Mouse (Mus musculus) adrenal gland, adult 2 months (tissue): ENCODE results near the gene Synj1. TPM values are rescaled to one million over a fixed set of nuclear protein-coding genes. Genes with fewer than 3 reads are reported as not detected.

Source experiments
- DNase-seq: peaks from one replicate; pipeline ENCODE4 v3.0.0; 2021
- long read RNA-seq: library from polyadenylated mRNA; stranded (forward); transcript quantifications from one replicate; pipeline ENCODE4 v2.0.0, GENCODE M21; 2021
- polyA plus RNA-seq: library from polyadenylated mRNA; depleted of rRNA; stranded (reverse); fragments of >200 nt; gene quantifications from 2 replicates; pipeline ENCODE4 v1.2.3, GENCODE M21; 2012; rRNA removed
- total RNA-seq, 2 experiments: library from RNA; stranded (reverse); gene quantifications; 2 replicates each; pipeline ENCODE4 v1.2.3; 2021

Gene Synj1
- total RNA-seq (10 to 100 TPM; 44.3 to 65.6 TPM), polyA plus RNA-seq (23.4 and 27.5 TPM in 2 replicates)
- long read RNA-seq, partial matches to known transcripts = 1 of 4 reads
- long read RNA-seq, other reads (novel, unspliced or antisense) = 3 of 4 reads

DNA sequence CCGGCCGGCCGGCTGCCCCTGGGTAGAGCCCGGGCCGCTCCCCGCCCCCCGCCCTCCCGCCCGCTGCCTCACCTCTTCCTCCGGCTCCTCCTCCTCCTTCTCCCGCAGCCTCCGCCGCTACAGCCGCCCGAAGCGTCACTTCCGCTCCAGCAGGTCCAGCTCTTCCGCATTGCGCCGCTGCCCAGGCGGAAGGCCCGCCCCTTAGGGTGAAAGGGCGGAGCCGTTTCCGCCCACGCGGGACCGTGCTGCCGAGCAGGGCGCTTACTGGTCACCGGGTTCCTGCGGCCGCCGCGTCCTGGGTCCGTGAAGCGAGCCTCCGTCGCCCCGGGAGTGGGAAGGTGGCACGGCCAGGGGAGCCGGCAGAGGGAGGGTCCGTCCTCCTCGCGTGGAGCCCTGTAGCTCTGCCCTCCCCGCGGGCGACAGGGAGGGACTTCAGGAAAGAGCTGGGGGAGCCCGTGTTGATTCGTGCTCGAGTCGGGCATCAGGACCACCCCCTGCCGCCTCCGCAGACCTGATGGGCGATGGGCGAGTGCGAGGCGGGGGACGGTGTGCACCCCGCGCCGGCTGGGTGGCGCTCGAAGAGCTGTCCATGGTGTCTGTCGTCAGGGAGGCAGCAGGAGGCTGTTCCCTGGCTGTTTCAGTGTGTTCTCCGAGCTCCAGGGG, at the start of gene Synj1:
Gene Synj1 (minus strand): TSS at position 288 of the 663 bp plus-strand sequence.
- peak; percentile 95 for DNase-seq

DNA sequence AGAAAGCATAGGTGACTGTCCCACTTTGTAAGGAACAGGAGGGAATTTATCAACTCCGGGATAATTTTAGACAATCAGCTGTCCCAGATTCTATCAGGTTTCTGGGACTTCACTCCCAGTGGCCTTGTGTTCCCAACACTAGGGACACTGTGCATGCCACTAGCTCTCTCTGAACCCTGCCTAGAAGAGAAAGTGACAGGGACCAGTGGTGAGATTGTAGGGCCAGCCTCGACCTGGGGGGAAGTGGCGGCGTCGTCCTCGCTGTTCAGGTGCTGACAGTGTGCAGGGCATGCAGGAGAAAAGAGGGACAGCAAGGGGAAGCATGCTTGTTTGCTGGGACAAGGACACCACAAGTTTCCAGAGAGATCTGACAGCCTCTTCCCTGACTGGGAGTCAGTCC, 46.6 kb upstream of the Synj1 start:
- DNase-seq = no peak

DNA sequence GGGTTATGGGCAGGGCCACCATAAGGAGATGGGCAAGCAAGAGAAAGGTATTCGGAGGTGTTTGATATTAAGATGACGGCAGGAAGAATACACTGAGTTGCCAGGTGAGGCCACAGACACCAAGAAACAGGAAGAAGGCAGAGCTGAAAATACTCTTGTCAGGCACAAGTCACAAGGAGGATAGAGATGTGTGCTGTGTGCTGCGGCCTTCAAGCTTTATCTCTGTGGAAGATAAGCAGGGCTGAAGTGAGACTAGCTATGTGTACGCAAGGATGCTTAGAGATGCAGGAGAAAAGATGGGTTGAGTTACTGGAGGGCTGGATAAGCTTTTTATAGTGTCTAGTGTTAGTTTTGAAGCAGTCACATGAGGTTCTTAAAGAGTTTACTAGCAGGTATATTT, 46.2 kb upstream of the Synj1 start:
- DNase-seq = no peak

DNA sequence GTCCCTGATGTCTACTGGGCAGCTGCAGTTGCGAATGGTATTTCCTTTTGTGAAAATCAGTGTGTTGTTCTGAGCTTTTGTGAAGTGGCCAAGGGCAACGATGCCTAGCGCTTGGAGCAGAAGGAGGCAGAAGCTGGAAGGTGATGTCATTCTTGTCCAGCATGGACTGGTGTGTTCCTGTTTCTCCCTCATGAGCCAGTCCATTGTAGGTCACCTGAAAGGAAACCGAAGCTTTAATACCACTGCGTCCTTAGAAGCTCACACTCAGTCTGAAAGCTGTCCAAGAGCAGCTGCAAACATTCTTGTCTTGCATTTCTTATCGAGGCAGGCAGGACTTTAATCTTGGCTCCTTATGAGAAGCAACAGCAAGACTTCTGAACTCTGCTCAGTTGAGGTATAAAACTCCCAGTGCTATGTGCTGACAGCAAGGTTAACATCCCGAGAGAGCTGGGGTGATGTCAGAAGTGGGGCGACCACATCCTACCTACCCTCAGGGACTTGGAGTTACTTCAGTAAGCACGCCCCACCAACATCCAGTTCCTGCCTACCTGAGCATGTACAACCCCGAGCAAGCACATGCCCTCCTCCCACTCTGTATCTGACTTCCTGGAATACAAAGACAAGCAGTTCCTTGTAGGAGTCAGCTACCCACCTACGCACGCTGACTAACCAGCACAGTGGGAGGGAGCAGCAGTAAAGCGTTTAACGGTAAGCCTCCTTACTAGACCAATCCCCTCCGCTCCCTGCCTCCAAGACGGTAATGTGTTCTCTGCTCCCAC, 45.1 kb upstream of the Synj1 start:
- DNase-seq = no peak

GRCm38 (mm10) chr16:91055150-91055549, 44.0 kb upstream of the Synj1 start:
- no peak for DNase-seq

- no peak for DNase-seq
These were observed 42.5 kb upstream of the Synj1 start for GRCm38 (mm10) chr16:91053599-91053998.

- peak; percentile 29 for DNase-seq
These were observed 34.4 kb upstream of the Synj1 start for GRCm38 (mm10) chr16:91045511-91045910.

DNA sequence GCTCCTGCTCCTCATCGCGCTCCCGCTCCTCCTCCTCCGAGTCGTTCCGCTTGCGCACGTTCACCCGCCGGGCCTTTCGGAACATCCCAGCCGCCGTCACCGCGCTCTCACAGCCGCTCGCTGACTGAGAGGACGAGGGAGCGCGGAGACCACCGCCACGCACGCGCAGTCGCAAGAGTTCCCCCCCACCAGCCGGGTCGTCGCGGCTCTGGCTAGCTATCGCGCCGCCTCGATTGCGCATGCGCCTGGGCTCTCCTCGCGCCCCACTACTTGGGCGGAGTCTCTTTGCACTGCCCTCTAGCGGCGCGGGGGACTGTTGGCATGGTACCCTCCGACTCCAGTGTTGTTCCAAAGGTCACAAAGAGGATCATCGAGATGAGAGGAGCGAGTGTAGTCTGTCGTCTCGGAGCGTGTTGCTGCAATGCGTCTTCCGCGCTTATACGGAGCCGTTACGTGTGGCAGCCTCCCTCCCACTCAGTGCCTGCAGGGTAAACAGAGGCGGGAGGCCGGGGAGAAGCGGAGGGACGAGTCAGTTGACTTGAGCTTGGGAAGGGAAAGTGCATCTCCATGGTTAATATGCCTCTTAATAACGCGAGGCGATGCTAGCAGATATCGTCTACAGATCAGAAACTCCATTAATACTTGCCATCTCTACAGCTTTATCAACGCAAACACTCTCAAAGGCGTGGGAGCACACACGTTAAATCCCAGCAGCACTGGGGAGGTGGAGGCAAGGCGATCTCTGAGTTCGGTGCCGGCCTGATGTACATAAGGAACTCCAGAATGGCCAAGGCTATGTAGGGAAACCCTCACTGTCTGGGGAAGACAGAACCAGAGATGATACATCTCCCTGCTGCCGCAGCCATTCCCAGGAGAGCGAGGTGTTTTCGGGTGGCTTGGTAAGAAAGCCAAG, 33.4 kb upstream of the Synj1 start, which contains the start of gene Paxbp1:
Gene Paxbp1 (minus strand): TSS at position 274 of the 913 bp plus-strand sequence.
- DNase-seq = peak; percentile 99

- DNase-seq = peak; percentile 73
These were observed 32.5 kb upstream of the Synj1 start for GRCm38 (mm10) chr16:91043461-91044248.

- peak; percentile 35 for DNase-seq
These were observed 31.5 kb upstream of the Synj1 start for GRCm38 (mm10) chr16:91042640-91043039.

- no peak for DNase-seq
These were observed 24.8 kb upstream of the Synj1 start for GRCm38 (mm10) chr16:91035866-91036265.

- DNase-seq = no peak
These were observed 19.6 kb upstream of the Synj1 start for GRCm38 (mm10) chr16:91030751-91031150.

DNA sequence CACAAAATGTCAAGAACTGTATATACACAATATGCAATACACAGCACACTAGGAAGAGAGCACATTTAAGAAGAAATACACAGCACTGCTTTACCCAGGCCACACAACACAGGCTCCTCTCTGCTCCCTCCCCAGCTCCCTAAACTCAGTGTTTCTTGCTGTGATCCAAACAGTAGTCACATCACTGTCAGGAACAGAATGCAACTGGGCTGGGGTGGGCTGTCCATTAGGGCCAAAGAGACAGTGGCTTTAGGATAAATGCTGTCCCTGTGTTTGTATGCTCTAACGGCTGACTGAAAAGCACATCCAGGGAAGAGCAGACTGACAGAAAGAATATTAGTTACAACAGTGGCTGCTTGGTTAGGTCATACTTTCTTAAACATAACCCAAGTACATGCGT, 18.8 kb upstream of the Synj1 start:
- DNase-seq = no peak

GRCm38 (mm10) chr16:91029161-91029743, 18.1 kb upstream of the Synj1 start:
- DNase-seq = peak; percentile 19

DNA sequence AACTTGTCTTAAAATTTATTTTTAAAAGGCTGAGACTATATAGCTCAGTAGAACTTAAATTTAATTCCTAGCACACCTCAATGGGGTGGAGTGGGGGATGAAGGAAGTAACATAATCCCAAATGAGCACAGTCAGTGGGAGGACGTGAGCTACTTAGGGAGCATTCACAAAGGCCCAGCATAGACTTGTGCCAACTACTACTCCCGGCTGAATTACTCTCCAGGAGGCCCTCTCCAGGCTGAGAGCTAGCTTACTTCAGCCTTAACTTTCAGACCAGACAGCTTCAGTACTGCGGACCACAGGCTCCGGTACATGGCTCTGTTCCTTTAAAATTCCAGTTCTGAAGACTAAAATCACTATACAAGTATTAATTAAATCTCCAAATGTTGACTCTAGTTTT, 15.2 kb upstream of the Synj1 start:
- DNase-seq = no peak

- DNase-seq = no peak
These were observed 12.3 kb upstream of the Synj1 start for GRCm38 (mm10) chr16:91023384-91023783.

GRCm38 (mm10) chr16:91020842-91021483, 9.9 kb upstream of the Synj1 start:
- no peak for DNase-seq

DNA sequence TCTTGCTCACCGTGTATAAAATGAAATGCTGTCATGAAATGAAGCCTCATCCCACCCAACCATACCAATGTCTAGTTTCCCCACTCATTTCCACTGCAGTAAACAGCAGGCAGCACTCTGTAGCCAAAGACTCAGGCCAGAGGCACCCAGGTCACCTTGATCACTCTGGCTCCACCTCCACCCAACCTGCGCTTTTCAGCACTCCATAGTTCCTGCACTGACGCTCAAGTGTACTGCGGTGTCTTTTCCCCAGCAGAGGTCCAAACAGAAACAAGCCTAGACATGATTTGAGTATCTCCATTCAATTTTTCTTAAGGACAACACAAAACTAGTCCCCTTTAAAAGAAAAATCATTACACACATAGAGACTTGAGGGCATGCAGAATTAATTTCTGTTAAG, 8.4 kb upstream of the Synj1 start:
- no peak for DNase-seq

GRCm38 (mm10) chr16:91015761-91016160, 4.7 kb upstream of the Synj1 start:
- peak; percentile 70 for DNase-seq

DNA sequence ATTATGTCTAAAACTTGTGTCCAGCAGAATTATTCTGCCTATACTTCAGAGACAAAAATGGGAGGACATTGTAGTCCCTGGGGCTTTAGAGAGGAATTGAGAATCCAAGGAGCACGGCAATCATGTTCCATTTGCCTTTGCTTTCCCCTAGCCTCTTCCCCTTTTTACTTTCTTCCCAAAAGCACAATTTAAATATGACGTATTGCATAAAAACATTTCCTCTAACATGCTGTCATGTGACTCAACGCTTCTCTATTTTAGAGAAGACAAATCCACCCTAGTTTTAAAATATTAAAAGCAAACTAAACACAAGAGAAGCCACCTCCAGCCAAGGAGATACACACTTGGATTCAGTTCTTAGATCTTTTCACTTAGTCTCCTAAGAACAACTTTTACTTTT, 739 bp upstream of the Synj1 start:
- no peak for DNase-seq
